Mouse (Mus musculus) kidney, embryonic 15.5 days (tissue): ENCODE measurements around the gene Rab3d. TPM values are rescaled to one million over a fixed set of nuclear protein-coding genes. Genes with fewer than 3 reads are reported as not detected.
A peak's percentile ranks its signal among the peaks of the same experiment; 100 is the strongest.

Experiments
- ATAC-seq: fragments of 200-750 bp; cut with Nextera tagmentation; replicated peaks from 2 replicates; pipeline ENCODE4 v1.8.0; 2017; ENCODE audit warnings: moderate TSS enrichment; ENCODE audit not compliant: low FRiP score
- H3K27ac ChIP-seq: fragments of 300-500 bp; sonication (generic); 2 replicates; pipeline ENCODE4 v1.5.1; 2015; ENCODE audit warnings: mild to moderate bottlenecking, inconsistent platforms
- H3K27me3 ChIP-seq: fragments of 300-500 bp; sonication (generic); 2 replicates; pipeline ENCODE4 v1.6.1; 2015; ENCODE audit warnings: inconsistent platforms
- H3K36me3 ChIP-seq: fragments of 300-500 bp; sonication (generic); 2 replicates; pipeline ENCODE4 v1.6.1; 2015; ENCODE audit warnings: inconsistent platforms
- H3K4me1 ChIP-seq: fragments of 300-500 bp; sonication (generic); 2 replicates; pipeline ENCODE4 v1.6.1; 2015; ENCODE audit warnings: inconsistent platforms
- H3K4me2 ChIP-seq: fragments of 300-500 bp; sonication (generic); 2 replicates; pipeline ENCODE4 v1.6.1; 2015; ENCODE audit warnings: moderate library complexity, mild to moderate bottlenecking, inconsistent platforms
- H3K4me3 ChIP-seq: fragments of 300-500 bp; sonication (generic); replicated peaks from 2 replicates; pipeline ENCODE4 v1.5.1; 2015; ENCODE audit warnings: mild to moderate bottlenecking, inconsistent platforms
- H3K9ac ChIP-seq: fragments of 300-500 bp; sonication (generic); 2 replicates; pipeline ENCODE4 v1.6.1; 2015; ENCODE audit warnings: mild to moderate bottlenecking, inconsistent platforms
- H3K9me3 ChIP-seq: fragments of 300-500 bp; sonication (generic); replicated peaks from 2 replicates; pipeline ENCODE4 v1.6.1; 2016; ENCODE audit warnings: inconsistent platforms
- WGBS: fragments of 180-500 bp; shearing (Covaris S2); methylation state at CpG from one replicate; pipeline ENCODE4 v1.1.7; 2015; ENCODE audit warnings: mixed read lengths; 5-methylcytosine and 5-hydroxymethylcytosine counted together
- polyA plus RNA-seq: library from polyadenylated mRNA; unstranded; fragments of >200 nt; fragmentation: Nextera tagmentation; extraction: Ambion mirVana; gene quantifications from 2 replicates; pipeline ENCODE4 v1.2.1, GENCODE M21; 2015

Rab3d gene
- polyA plus RNA-seq, 1 experiment from 2014 or later: 11.3 TPM

DNA sequence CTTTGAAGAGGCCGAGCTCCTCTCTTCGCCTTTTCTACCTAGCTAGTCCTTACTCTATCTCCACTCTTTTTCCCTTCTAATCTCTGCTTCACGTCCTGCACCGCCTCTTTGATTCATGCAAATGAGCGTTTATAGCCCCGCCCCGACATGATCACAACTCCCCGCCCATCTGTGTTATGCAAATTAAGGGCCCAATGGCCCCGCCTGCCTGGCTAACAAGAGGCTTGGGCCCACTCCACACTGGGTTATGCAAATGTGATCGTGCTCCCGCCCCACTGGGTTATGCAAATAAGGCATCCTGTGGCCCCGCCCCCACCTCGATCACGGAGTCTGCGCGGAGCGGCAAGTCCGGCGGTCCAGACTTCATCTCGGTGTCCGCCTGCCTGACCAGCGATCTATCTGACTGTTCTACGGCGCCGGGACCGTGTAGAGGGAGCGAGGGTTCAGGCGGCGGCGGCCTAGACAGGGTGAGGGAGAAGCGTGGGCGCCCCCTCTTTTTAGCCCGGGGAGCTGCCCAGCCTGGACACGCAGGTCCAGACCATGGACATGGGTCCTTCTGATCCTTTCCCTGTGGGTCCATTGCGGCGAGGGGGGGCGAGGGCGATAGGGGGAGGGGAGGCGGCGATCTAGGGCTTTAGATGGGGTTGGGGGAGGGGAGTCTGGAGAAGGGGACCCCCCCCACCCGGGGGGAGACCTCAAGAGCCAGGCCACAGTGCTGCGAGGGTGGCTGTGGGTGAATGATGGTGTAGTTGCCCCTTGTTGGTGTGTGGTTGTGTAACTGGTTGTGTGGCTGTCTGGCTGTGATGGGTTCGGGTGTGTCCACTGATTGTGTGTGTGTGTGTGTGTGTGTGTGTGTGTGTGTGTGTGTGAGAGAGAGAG lies 18.9 kb upstream of the Rab3d start, which contains the start of gene Plppr2:
TSS of gene Plppr2 (plus strand) at position 342 of the 879 bp plus-strand sequence.
- Histone ChIP-seq H3K4me2 (peak within 1 kb of the TSS; percentile 92), H3K4me1 (peaks cover 22% of the 10 kb centered on the region), H3K9me3 (no peaks in the 10 kb centered on the region), H3K27ac (0 out of 2 replicates have a peak within 1 kb of the TSS, but pooled peaks have one; percentile 24), H3K9ac (peak within 1 kb of the TSS; percentile 61), H3K4me3 (peak within 1 kb of the TSS; percentile 64), H3K27me3 (no peaks in the 10 kb centered on the region), H3K36me3 (no peaks in the 10 kb centered on the region)
- ATAC-seq: peak; percentile 97
- 2% methylated on average over 39 of the region's 43 CpGs for WGBS

DNA sequence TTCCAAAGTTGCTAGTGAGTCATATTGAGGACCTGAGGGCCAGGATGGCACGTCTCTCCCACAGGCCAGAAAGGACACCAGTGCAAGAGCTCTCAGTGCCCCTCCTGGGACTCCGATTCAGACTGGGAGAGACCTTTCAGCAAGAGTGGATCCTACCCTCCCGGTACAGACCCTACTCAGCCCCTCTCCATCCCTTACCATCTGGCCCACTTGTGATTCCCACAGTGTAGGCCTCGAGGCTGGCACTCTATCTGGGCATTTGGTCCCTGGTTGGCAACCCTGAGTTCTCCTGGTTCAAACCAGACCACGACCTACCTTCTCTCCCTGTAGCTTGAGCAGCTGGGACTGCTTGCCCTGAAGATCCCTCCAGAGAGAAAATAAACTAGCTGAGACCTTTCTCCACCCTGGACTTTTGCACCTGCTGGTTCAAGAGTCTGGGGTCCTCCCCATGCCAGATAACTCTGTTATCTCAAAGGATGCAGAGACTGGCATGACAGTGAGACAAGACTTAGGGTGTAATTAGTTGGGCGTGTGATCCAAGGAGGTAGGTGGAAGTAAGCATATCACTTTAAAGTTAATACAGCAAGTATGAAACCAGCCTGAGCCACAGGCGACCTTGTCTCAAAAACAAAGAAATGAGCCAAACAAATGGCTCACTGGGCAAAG lies 17.6 kb upstream of the Rab3d start:
- no peak for ATAC-seq
- Histone ChIP-seq H3K4me3 (no peak overlapping the region), H3K9ac (no peak overlapping the region), H3K4me2 (no peak overlapping the region), H3K36me3 (no peaks in the 10 kb centered on the region), H3K27ac (no peak overlapping the region), H3K9me3 (no peaks in the 10 kb centered on the region), H3K27me3 (no peaks in the 10 kb centered on the region), H3K4me1 (peaks cover 22% of the 10 kb centered on the region)
- WGBS: 86% methylated on average over 7 of the region's 7 CpGs

DNA sequence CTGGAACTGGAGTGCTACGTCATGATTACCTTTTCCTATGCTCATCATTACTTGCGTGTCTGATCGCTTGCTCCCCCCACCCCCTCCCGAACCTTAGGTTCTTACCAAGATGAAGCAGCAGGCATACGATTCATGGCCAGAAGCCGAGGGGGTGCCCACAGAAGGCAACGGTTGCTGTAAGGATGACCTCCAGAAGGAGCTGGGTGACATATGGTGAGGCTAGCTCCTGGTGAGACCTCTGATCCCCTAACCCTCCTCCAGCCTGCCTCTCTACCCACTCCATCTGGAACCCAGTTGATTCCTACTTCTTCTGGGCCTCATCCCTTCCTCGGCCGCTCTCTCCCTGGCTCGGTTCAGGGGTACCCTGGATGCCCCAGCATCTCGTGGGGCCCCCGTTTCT lies 16.0 kb upstream of the Rab3d start:
- Histone ChIP-seq H3K9ac (no peak overlapping the region), H3K36me3 (no peaks in the 10 kb centered on the region), H3K27me3 (no peaks in the 10 kb centered on the region), H3K4me1 (peaks cover 22% of the 10 kb centered on the region), H3K4me3 (no peak overlapping the region), H3K27ac (no peak overlapping the region), H3K9me3 (no peaks in the 10 kb centered on the region), H3K4me2 (no peak overlapping the region)
- ATAC-seq: no peak
- 89% methylated on average over 12 of the region's 12 CpGs for WGBS

DNA sequence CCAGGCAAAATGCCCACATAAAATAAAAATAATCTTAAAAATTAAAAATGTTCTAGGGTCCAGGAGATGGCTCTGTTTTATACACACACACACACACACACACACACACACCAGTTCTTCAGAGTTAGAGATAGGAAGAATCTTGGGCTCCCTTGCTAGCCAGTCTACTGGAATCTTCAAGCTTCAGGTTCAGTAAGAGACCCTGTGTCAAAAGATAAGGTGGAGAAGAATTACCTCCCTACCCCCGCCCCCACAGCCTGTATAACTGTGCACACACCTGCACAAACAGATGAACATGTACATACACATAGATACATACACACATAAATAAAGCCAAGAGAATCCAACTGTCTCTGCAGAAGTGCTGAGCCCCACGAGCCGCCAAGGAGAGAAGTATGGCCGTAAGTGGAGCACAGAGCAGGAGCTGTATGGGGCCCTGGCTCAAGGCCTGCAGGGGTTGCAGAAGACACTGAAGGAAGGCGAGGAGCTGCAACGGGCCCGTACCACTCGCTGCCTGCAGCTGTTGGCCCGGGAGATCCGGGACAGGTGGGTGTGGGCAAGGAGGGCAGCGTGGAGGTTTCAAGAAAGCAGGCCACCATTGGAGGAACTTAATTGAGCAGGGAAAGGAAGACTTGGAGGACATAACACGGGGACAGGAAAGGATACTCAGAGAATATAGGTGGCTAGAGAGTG lies 14.6 kb upstream of the Rab3d start:
- Histone ChIP-seq H3K36me3 (no peaks in the 10 kb centered on the region), H3K4me1 (peaks cover 22% of the 10 kb centered on the region), H3K9ac (no peak overlapping the region), H3K27ac (no peak overlapping the region), H3K27me3 (no peaks in the 10 kb centered on the region), H3K9me3 (no peaks in the 10 kb centered on the region), H3K4me3 (no peak overlapping the region), H3K4me2 (0 out of 2 replicates have a peak overlapping the region, but pooled peaks have one; percentile 27)
- WGBS: 60% methylated on average over 12 of the region's 12 CpGs
- ATAC-seq: no peak

DNA sequence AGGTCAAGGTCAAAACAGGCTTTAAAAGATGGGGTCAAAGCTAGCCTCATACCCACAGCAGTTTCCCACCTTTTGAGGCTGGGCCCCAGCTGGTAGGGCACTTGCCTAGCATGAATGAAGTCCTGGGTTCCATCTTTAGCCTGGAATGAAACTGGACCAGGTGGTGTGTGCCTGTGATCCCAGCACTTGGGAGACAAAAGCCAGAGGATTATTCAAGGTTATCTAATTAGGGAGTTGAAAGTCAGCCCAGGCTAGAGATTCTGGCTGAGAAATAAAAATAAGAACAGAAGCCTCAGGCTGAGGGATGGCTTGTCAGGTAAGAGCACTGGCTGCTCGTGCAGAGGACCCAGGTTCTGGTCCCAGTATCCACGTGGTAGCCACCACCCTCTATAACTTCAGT lies 14.0 kb upstream of the Rab3d start:
- Histone ChIP-seq H3K36me3 (no peaks in the 10 kb centered on the region), H3K27ac (no peak overlapping the region), H3K27me3 (no peaks in the 10 kb centered on the region), H3K9ac (no peak overlapping the region), H3K4me3 (no peak overlapping the region), H3K4me2 (no peak overlapping the region), H3K4me1 (peaks cover 17% of the 10 kb centered on the region), H3K9me3 (no peaks in the 10 kb centered on the region)
- 71% methylated on average over 2 of the region's 2 CpGs for WGBS
- ATAC-seq: no peak

DNA sequence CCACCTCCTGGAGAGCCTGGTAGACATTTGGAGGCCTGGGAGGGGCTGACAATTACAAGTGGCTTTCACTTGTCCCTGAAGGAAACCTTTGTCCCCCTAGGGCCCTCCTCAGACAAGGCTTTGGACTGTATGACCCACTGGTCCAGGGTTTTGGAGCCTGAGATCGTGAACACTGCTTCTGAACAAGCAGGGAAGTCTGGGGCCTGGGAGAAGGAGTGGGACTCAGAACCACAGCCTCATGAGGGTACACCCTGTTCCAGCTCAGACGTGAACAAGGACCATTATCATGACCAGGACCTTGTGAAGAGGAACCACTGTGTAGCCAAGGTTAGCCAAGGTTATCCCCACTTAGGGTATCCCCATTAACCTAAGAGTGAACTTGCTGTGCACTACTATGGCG lies 11.2 kb upstream of the Rab3d start:
- no peak overlapping the region for H3K27ac ChIP-seq
- peaks cover 13% of the 10 kb centered on the region for H3K36me3 ChIP-seq
- H3K4me1 ChIP-seq: peaks cover 27% of the 10 kb centered on the region
- WGBS: 80% methylated on average over 3 of the region's 3 CpGs
- H3K4me3 ChIP-seq: no peak overlapping the region
- no peaks in the 10 kb centered on the region for H3K27me3 ChIP-seq
- H3K9me3 ChIP-seq: no peaks in the 10 kb centered on the region
- no peak overlapping the region for H3K9ac ChIP-seq
- ATAC-seq: no peak
- H3K4me2 ChIP-seq: no peak overlapping the region

DNA sequence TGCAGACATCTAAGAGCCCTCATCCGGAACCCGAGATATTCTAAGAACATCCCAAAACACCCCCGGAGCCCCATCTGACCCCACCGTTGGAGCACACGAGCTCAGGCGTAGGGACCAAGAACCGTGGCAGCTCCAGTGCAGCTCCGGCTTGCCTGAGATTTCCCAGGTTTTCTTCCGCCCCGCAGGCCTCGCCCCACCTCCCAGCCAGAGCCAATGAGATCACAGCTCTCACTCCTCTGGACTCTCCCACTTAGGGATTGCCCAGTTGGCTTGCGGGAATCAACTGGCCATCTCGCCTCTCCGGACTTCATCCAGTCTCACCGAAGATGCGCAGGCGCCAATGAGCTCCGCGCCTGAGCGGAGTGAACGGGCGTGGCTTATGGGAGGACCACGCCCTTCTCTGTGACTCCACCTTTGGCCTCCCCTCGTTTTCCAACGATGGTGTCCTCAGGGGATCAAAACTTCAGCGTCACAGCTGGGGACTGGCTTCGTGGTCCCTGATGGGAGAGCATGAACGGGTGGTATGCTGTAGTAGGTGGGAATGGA lies 9.3 kb upstream of the Rab3d start, which contains the start of the genes Ccdc159 and Tmem205:
TSS of gene Ccdc159 (plus strand) at position 264 of the 546 bp plus-strand sequence.
TSS of gene Tmem205 (minus strand) at position 349 of the 546 bp plus-strand sequence.
- Histone ChIP-seq H3K4me2 (peak within 1 kb of the TSS; percentile 73), H3K27ac (peak within 1 kb of the TSS; percentile 79), H3K9ac (peak within 1 kb of the TSS; percentile 65), H3K9me3 (no peaks in the 10 kb centered on the region), H3K27me3 (no peaks in the 10 kb centered on the region), H3K4me1 (peaks cover 29% of the 10 kb centered on the region), H3K36me3 (peaks cover 19% of the 10 kb centered on the region), H3K4me3 (peak within 1 kb of the TSS; percentile 62)
- ATAC-seq: peak; percentile 97
- under 1% methylated on average over 28 of the region's 28 CpGs for WGBS

DNA sequence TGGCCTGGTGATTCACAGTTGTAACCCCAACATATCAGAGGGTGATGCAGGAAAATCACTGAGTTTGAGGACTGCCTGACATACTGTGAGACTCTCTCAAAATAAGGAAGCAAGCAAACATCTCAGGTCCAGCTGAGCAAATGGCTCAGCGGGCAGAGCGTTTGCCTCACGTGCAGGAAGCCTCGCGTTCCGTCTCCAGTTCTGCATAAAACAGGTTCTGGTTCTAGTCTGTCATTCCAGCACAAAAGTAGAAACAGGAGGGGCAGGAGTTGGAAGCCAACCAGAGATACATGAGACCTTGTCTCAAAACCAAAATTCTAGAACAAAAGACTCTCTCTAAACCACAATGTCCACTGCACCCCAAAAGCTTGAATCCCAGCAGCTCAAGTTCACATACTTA lies 8.8 kb upstream of the Rab3d start:
- H3K9me3 ChIP-seq: no peaks in the 10 kb centered on the region
- under 1% methylated on average over 6 of the region's 6 CpGs for WGBS
- H3K4me2 ChIP-seq: peak overlapping the region; percentile 73
- H3K4me3 ChIP-seq: peak overlapping the region; percentile 62
- no peak for ATAC-seq
- H3K27me3 ChIP-seq: no peaks in the 10 kb centered on the region
- H3K4me1 ChIP-seq: peaks cover 29% of the 10 kb centered on the region
- H3K9ac ChIP-seq: peak overlapping the region; percentile 65
- peaks cover 19% of the 10 kb centered on the region for H3K36me3 ChIP-seq
- H3K27ac ChIP-seq: peak overlapping the region; percentile 79

DNA sequence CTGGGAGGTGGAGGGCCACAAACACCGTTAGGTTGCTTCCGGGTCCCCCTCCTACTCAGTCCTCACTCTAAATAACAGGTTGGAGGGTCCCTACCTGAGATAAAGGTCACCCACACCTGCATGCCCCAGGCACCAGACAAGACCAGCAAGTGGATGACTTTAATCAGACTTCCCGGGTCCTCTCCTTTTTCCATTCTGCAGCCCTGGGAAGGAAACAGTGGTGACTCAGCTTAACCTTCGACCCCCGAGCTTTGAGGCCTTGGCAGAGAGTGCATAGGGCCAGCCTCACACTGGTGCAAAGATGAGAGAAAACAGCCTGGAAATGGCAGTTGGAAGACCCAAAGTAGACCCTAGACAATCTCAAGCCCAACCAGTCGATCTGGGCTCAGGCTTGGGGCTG lies 8.2 kb upstream of the Rab3d start:
- no peaks in the 10 kb centered on the region for H3K27me3 ChIP-seq
- H3K9me3 ChIP-seq: no peaks in the 10 kb centered on the region
- WGBS: 77% methylated on average over 6 of the region's 6 CpGs
- H3K36me3 ChIP-seq: peaks cover 19% of the 10 kb centered on the region
- H3K4me2 ChIP-seq: peak overlapping the region; percentile 73
- H3K9ac ChIP-seq: no peak overlapping the region
- H3K27ac ChIP-seq: 0 out of 2 replicates have a peak overlapping the region, but pooled peaks have one; percentile 79
- no peak for ATAC-seq
- H3K4me3 ChIP-seq: peak overlapping the region; percentile 62
- H3K4me1 ChIP-seq: peaks cover 29% of the 10 kb centered on the region

DNA sequence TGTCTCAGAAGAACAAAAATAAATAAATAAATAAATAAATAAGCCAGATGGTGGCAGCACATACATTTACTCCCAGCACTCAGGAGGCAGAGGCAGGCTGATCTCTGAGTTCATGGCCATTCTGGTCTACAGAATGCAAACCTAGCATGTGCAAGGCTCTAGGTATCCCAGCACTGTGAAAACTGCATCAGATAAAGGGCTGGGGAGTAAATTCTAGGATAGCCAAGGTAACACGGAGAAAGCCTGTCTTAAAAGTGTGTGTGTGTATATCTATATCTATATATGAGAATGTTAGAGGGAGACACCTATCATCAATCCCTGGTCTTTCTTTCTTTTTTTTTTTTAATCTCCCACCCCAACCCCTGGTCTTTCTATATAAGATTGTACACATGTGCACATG lies 7.5 kb upstream of the Rab3d start:
- WGBS: 100% methylated on average over 1 of the region's 1 CpGs
- Histone ChIP-seq H3K27me3 (no peaks in the 10 kb centered on the region), H3K9ac (no peak overlapping the region), H3K4me2 (no peak overlapping the region), H3K4me1 (peaks cover 29% of the 10 kb centered on the region), H3K4me3 (no peak overlapping the region), H3K9me3 (no peaks in the 10 kb centered on the region), H3K36me3 (peaks cover 19% of the 10 kb centered on the region), H3K27ac (no peak overlapping the region)
- no peak for ATAC-seq

DNA sequence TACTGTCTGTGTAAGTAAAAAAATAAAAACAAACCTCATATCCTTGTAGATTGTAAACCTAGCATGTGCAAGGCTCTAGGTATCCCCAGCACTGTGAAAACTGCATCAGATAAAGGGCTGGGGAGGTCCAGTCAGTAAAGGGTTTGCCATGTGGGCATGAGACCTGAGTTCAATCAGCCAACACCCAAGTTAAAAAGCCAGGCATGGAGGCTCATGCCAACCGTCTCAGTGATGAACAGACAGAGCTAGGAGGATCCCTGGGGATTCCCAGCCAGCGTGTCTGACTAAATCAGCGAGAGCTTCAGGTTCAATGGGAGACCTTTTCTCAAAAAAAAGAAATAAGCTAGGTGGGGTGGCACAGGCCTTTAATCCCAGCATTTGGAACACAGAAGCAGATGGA lies 7.0 kb upstream of the Rab3d start:
- Histone ChIP-seq H3K9ac (no peak overlapping the region), H3K36me3 (peaks cover 19% of the 10 kb centered on the region), H3K4me3 (no peak overlapping the region), H3K27ac (no peak overlapping the region), H3K9me3 (no peaks in the 10 kb centered on the region), H3K27me3 (no peaks in the 10 kb centered on the region), H3K4me2 (no peak overlapping the region), H3K4me1 (peaks cover 29% of the 10 kb centered on the region)
- ATAC-seq: no peak
- 95% methylated on average over 3 of the region's 3 CpGs for WGBS
